Mouse (Mus musculus) urinary bladder, postnatal 4 days (tissue): ENCODE results near the gene Rabgap1l.

Experiments
- DNase-seq, 2 experiments: peaks; one replicate each; pipeline ENCODE4 v3.0.0; 2021 to 2022; ENCODE audit warnings: low spot score in 2 of 2

The Rabgap1l gene

DNA sequence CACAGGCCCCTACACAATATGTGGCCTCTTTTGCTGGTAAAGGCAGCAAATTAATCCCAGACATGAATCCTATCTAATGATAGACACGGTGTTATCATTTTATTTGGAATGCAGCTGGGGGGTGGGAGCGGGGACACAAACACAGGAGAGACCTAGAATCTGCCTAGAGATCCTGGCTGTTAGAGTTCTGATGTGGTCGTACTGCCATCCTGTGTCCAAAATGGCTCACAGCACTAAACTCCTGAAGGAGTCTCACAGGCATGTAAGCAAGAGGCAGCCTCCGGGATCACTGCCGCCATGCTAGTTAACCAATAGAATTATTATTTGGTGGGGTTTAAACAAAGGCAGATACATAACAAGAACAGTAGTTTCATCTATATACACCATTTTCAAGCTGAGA, 608.5 kb downstream of the Rabgap1l start:
- DNase-seq: no peak

DNA sequence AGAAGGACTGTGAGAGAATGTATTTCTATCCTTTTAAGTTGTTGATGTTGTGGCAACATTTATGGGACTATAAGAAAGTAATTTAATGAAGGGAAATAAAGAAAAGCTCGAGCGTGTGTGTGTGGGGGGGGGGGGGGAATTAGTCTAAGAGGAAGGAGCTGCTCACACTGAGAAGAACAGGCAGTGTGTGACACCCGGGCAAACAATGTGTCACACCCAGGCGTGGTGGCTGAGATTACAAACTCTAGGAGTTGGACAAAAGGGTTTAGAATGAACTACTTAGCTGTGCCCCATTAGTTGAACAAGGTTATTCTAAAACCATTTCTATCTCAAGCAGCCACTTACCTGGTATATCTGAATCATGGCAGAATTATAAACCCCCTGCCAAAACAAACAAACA, 611.8 kb downstream of the Rabgap1l start:
- no peak for DNase-seq

DNA sequence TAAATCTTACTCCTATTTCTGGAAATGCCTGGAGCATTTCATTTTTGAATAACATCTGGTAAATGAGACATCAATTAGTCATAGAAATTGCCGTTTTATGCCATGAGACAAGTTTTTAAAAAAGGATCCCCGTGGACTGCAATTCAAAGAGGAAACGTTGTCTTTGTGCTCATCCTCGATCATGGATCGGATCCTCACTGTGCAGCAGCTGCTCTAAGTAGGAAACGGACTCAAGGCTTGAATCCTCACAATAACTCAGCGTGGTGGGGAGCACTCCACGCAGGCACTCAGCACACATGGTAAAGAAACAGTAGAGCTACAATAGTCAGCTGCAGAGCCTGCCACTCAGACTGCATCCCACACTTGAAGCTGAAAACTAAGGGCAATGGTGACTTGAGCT, 616.1 kb downstream of the Rabgap1l start:
- no peak for DNase-seq
